Mouse (Mus musculus): ENCODE results near the gene Grk4. TPM values are rescaled to one million over a fixed set of nuclear protein-coding genes. Genes with fewer than 3 reads are reported as not detected.
A peak's percentile ranks its signal among the peaks of the same experiment; 100 is the strongest.

Grk4 gene
- total RNA-seq (2015; ENCODE audit: low replicate concordance) (1.7 TPM in 1 of 2 replicates, not detected in the other), total RNA-seq (2017; ENCODE audit: low replicate concordance) (0.26 TPM in 1 of 2 replicates, not detected in the other)

GRCm38 (mm10) chr5:34659686-34660590, at the start of gene Grk4, which contains the start of gene Nop14:
Gene Grk4, plus strand, starts transcription at chr5:34660379.
Gene Nop14, minus strand, starts transcription at chr5:34660148.
- peak; percentile 94 for ATAC-seq (replicated peaks; ENCODE audit: low FRiP score, poor library complexity, severe bottlenecking)

GRCm38 (mm10) chr5:34632996-34633395, 27.2 kb upstream of the Grk4 start:
- peak; percentile 56 for ATAC-seq (replicated peaks; ENCODE audit: low FRiP score, poor library complexity, severe bottlenecking)

- ATAC-seq (replicated peaks; ENCODE audit: low FRiP score, poor library complexity, severe bottlenecking) = no peak
These were observed 26.5 kb upstream of the Grk4 start for GRCm38 (mm10) chr5:34633641-34634040.

GRCm38 (mm10) chr5:34634746-34635400, 25.3 kb upstream of the Grk4 start:
- no peak for ATAC-seq (replicated peaks; ENCODE audit: low FRiP score, poor library complexity, severe bottlenecking)

- no peak for ATAC-seq (replicated peaks; ENCODE audit: low FRiP score, poor library complexity, severe bottlenecking)
These were observed 24.4 kb upstream of the Grk4 start for GRCm38 (mm10) chr5:34635665-34636192.

- ATAC-seq (replicated peaks; ENCODE audit: low FRiP score, poor library complexity, severe bottlenecking) = peak; percentile 86
These were observed 23.5 kb upstream of the Grk4 start, which contains the start of gene Mfsd10 for GRCm38 (mm10) chr5:34636481-34637287. Gene Mfsd10, minus strand, starts transcription at chr5:34637212.

- no peak for ATAC-seq (replicated peaks; ENCODE audit: low FRiP score, poor library complexity, severe bottlenecking)
These were observed 22.5 kb upstream of the Grk4 start for GRCm38 (mm10) chr5:34637591-34638156.

GRCm38 (mm10) chr5:34641991-34642390, 18.2 kb upstream of the Grk4 start:
- ATAC-seq (replicated peaks; ENCODE audit: low FRiP score, poor library complexity, severe bottlenecking) = no peak

- peak; percentile 82 for ATAC-seq (replicated peaks; ENCODE audit: low FRiP score, poor library complexity, severe bottlenecking)
These were observed 17.2 kb upstream of the Grk4 start for GRCm38 (mm10) chr5:34642932-34643331.

- ATAC-seq (replicated peaks; ENCODE audit: low FRiP score, poor library complexity, severe bottlenecking) = peak; percentile 73
These were observed 12.6 kb upstream of the Grk4 start for GRCm38 (mm10) chr5:34647581-34647980.

- ATAC-seq (replicated peaks; ENCODE audit: low FRiP score, poor library complexity, severe bottlenecking) = 0 out of 2 replicates have a peak, but pooled peaks have one; percentile 41
These were observed 7.2 kb upstream of the Grk4 start for GRCm38 (mm10) chr5:34652961-34653360.

GRCm38 (mm10) chr5:34654881-34655280, 5.3 kb upstream of the Grk4 start:
- ATAC-seq (replicated peaks; ENCODE audit: low FRiP score, poor library complexity, severe bottlenecking) = no peak

- ATAC-seq (replicated peaks; ENCODE audit: low FRiP score, poor library complexity, severe bottlenecking) = no peak
These were observed 2.6 kb upstream of the Grk4 start for GRCm38 (mm10) chr5:34657556-34657955.

- peak; percentile 18 for ATAC-seq (replicated peaks; ENCODE audit: low FRiP score, poor library complexity, severe bottlenecking)
These were observed 482 bp downstream of the Grk4 start for GRCm38 (mm10) chr5:34660591-34661130.

- no peak for ATAC-seq (replicated peaks; ENCODE audit: low FRiP score, poor library complexity, severe bottlenecking)
These were observed 1.7 kb downstream of the Grk4 start for GRCm38 (mm10) chr5:34661909-34662308.

GRCm38 (mm10) chr5:34663231-34663630, 3.1 kb downstream of the Grk4 start:
- ATAC-seq (replicated peaks; ENCODE audit: low FRiP score, poor library complexity, severe bottlenecking) = no peak

- no peak; the same call in 1 of the 2 replicates for ATAC-seq (replicated peaks; ENCODE audit: low FRiP score, poor library complexity, severe bottlenecking)
These were observed 9.3 kb downstream of the Grk4 start for GRCm38 (mm10) chr5:34669493-34669892.

- no peak for ATAC-seq (replicated peaks; ENCODE audit: low FRiP score, poor library complexity, severe bottlenecking)
These were observed 10.1 kb downstream of the Grk4 start for GRCm38 (mm10) chr5:34670280-34670679.

- no peak for ATAC-seq (replicated peaks; ENCODE audit: low FRiP score, poor library complexity, severe bottlenecking)
These were observed 29.7 kb downstream of the Grk4 start for GRCm38 (mm10) chr5:34689868-34690267.
